Mouse (Mus musculus): ENCODE data around the gene Theg. TPM values are rescaled to one million over a fixed set of nuclear protein-coding genes. Genes with fewer than 3 reads are reported as not detected.

The Theg gene
- total and polyA plus RNA-seq, 3 experiments: not detected

GRCm38 (mm10) chr10:79533126-79533911, 53.8 kb downstream of the Theg start, which contains the start of gene Plpp2:
Gene Plpp2, minus strand, starts transcription at chr10:79533796.
- H3K9me3 ChIP-seq (replicated peaks; ENCODE audit: insufficient read depth, low read length): no peaks in the 10 kb centered on the region
- peak; percentile 78 for DNase-seq (ENCODE audit: low read depth, low spot score)
- H3K27me3 ChIP-seq (ENCODE audit: control insufficient read depth in 1 of 2, insufficient read depth in 2 of 2, low read length in 2 of 2): no peaks in the 10 kb centered on the region
- no peaks in the 10 kb centered on the region; the same call in 1 of the 2 replicates for H3K79me2 ChIP-seq (ENCODE audit: control insufficient read depth, insufficient read depth, low read length, poor library complexity)
- peak within 1 kb of the TSS; percentile 69 to 98 for H3K4me3 ChIP-seq (ENCODE audit: control insufficient read depth in 1 of 2, insufficient read depth in 1 of 2, low read depth in 2 of 2, low read length in 2 of 2)
- 0 out of 4 replicates have a peak, but pooled peaks cover 0 to 3% of the 10 kb centered on the region in 2 experiments for H3K36me3 ChIP-seq (ENCODE audit: control insufficient read depth in 1 of 2, insufficient read depth in 2 of 2, low read length in 2 of 2)
- H3K4me1 ChIP-seq (ENCODE audit: control insufficient read depth in 1 of 2, insufficient read depth in 2 of 2, low read length in 2 of 2): no peaks in the 10 kb centered on the region; a peak in 1 of 4 replicates
- H3K27ac ChIP-seq (ENCODE audit: control insufficient read depth, low read depth, low read length): no peak within 1 kb of the TSS
- peak within 1 kb of the TSS; percentile 74 for H3K9ac ChIP-seq (ENCODE audit: control insufficient read depth, low read depth, low read length, poor library complexity, severe bottlenecking)
- TF ChIP-seq ETS1 (IDR thresholded peaks at IDR 0.05; ENCODE audit: low read depth, low read length) (no peak), ELF1 (IDR thresholded peaks at IDR 0.05; ENCODE audit: low read depth, low read length) (no peak), USF2 (IDR thresholded peaks at IDR 0.05; ENCODE audit: borderline replicate concordance in 1 of 2, insufficient read depth in 1 of 2, low read depth in 1 of 2, low read length in 2 of 2) (no peak), JUND (IDR thresholded peaks at IDR 0.05; ENCODE audit: low read depth, low read length) (no peak), POLR2AphosphoS5 (IDR thresholded peaks at IDR 0.05; ENCODE audit: borderline replicate concordance, low read depth, low read length) (no peak), NELFE (IDR thresholded peaks at IDR 0.05; ENCODE audit: low read depth, low read length) (no peak), MYB (IDR thresholded peaks at IDR 0.05; ENCODE audit: low read depth, low read length) (no peak), HCFC1 (IDR thresholded peaks at IDR 0.05; ENCODE audit: low read depth, low read length) (no peak), MXI1 (IDR thresholded peaks at IDR 0.05; ENCODE audit: low read depth, low read length) (peak; percentile 65), UBTF (IDR thresholded peaks at IDR 0.05; ENCODE audit: borderline replicate concordance, insufficient read depth, low read depth, low read length) (no peak), GATA1 (IDR thresholded peaks at IDR 0.05; ENCODE audit: low read depth, low read length) (no peak), CHD1 (IDR thresholded peaks at IDR 0.05; ENCODE audit: low read depth, low read length) (no peak), NRF1 (IDR thresholded peaks at IDR 0.05; ENCODE audit: insufficient read depth, low read depth, low read length, poor library complexity, severe bottlenecking) (no peak), POLR2AphosphoS2 (IDR thresholded peaks at IDR 0.05; ENCODE audit: low read length) (no peak), MYC (IDR thresholded peaks at IDR 0.05; ENCODE audit: low read depth, low read length) (no peak), EP300 (IDR thresholded peaks at IDR 0.05; ENCODE audit: low read depth in 1 of 2, low read length in 2 of 2) (no peak), MAX (IDR thresholded peaks at IDR 0.05; ENCODE audit: low read length) (no peak), RAD21 (IDR thresholded peaks at IDR 0.05; ENCODE audit: low read depth, low read length) (no peak; the same call in none of the 2 replicates), ZKSCAN1 (IDR thresholded peaks at IDR 0.05; ENCODE audit: low read depth, low read length) (no peak), TCF12 (IDR thresholded peaks at IDR 0.05; ENCODE audit: low read depth, low read length) (no peak), TBP (IDR thresholded peaks at IDR 0.05; ENCODE audit: low read depth, low read length) (no peak), ZC3H11A (IDR thresholded peaks at IDR 0.05; ENCODE audit: low read depth, low read length) (no peak), BHLHE40 (IDR thresholded peaks at IDR 0.05; ENCODE audit: borderline replicate concordance, low read depth, low read length) (no peak), USF1 (IDR thresholded peaks at IDR 0.05; ENCODE audit: low read depth, low read length) (peak; percentile 54), TAL1 (IDR thresholded peaks at IDR 0.05; ENCODE audit: low read length) (no peak), MAZ (IDR thresholded peaks at IDR 0.05; ENCODE audit: low read depth, low read length) (no peak), E2F4 (IDR thresholded peaks at IDR 0.05; ENCODE audit: borderline replicate concordance, low read depth, low read length) (no peak), CTCF (IDR thresholded peaks at IDR 0.05 in 2 of 3, conservative IDR thresholded peaks at IDR 0.05 in 1 of 3; ENCODE audit: control insufficient read depth in 1 of 3, insufficient read depth in 1 of 3, low read depth in 2 of 3, low read length in 3 of 3, poor library complexity in 1 of 3, severe bottlenecking in 1 of 3) (peak; percentile 43 to 62 (median 53)), ZMIZ1 (IDR thresholded peaks at IDR 0.05; ENCODE audit: low read depth, low read length) (no peak), RCOR1 (IDR thresholded peaks at IDR 0.05; ENCODE audit: low read depth, low read length) (no peak), SMC3 (IDR thresholded peaks at IDR 0.05; ENCODE audit: low read depth, low read length) (0 out of 2 replicates have a peak, but pooled peaks have one; percentile 11), SIN3A (IDR thresholded peaks at IDR 0.05; ENCODE audit: low read length) (no peak), MAFK (IDR thresholded peaks at IDR 0.05; ENCODE audit: borderline replicate concordance, low read depth, low read length) (no peak), KAT2A (conservative IDR thresholded peaks at IDR 0.05; ENCODE audit: low read depth, low read length) (no peak), GABPA (IDR thresholded peaks at IDR 0.05; ENCODE audit: low read depth, low read length) (no peak), POLR2A (IDR thresholded peaks at IDR 0.05; ENCODE audit: control insufficient read depth in 1 of 2, insufficient read depth in 1 of 2, low read depth in 1 of 2, low read length in 2 of 2, poor library complexity in 1 of 2) (0 out of 4 replicates have a peak, but pooled peaks have one; percentile 5 to 34), CHD2 (IDR thresholded peaks at IDR 0.05; ENCODE audit: low read length) (no peak)

Data from MEL (cell line).